ENCODE assay signal across 24 mouse cellular contexts in genomic region chr5:115145253-115145968, GRCm38 (mm10). TPM values are rescaled to one million over a fixed set of nuclear protein-coding genes. Genes with fewer than 3 reads are reported as not detected.
A peak's percentile ranks its signal among the peaks of the same experiment; 100 is the strongest.
DNase-seq lines count a peak whose midpoint lies in the region; TF ChIP-seq lines count a peak whose summit lies in the region.
"Had no signal": no experiment of that assay in that cellular context is flagged by ENCODE, and none has a peak within 500 bp of the region (broad histone marks: within the 10 kb centered on the region; RNA-seq: fewer than 3 reads in every experiment).

No protein-coding gene starts in this region.

- H3K4me3 ChIP-seq in heart, embryonic 10.5 days: no peak overlapping the region
- H3K4me3 ChIP-seq in layer of hippocampus, adult 2 months: no peak overlapping the region
- H3K4me3 ChIP-seq in E14TG2a.4 (replicated peaks; ENCODE audit: low read length) (peak overlapping the region; percentile 41), ES-E14 (ENCODE audit: insufficient read depth in 1 of 2, low read depth in 1 of 2, low read length in 2 of 2, poor library complexity in 1 of 2, severe bottlenecking in 1 of 2) (no peak overlapping the region)
- H3K4me3 ChIP-seq in embryonic facial prominence, embryonic 10.5 days: no peak overlapping the region
- H3K4me3 ChIP-seq: forebrain, embryonic 12.5 days; hindbrain, embryonic 10.5 days; lung, embryonic 15.5 days; midbrain, embryonic 15.5 days; myocyte had no signal

- no peak overlapping the region; the same call in 1 of the 2 replicates for H3K9ac ChIP-seq in ES-E14 (ENCODE audit: insufficient read depth, low read depth, low read length, poor library complexity, severe bottlenecking)
- H3K9ac ChIP-seq: forebrain, embryonic 12.5 days; lung, embryonic 15.5 days; midbrain, embryonic 15.5 days had no signal

- no peak for TF ChIP-seq CTCF in layer of hippocampus, adult 2 months (conservative IDR thresholded peaks at IDR 0.05)
- TF ChIP-seq CTCF in E14TG2a.4 (conservative IDR thresholded peaks at IDR 0.05; ENCODE audit: low read length): no peak

- peak; percentile 39 to 62 for DNase-seq in heart, adult 9 months (ENCODE audit: low spot score in 2 of 2)
- no peak for DNase-seq in heart, embryonic 10.5 days (ENCODE audit: low spot score)
- no peak for DNase-seq in layer of hippocampus, adult 2 months (ENCODE audit: low spot score in 2 of 2)
- DNase-seq in layer of hippocampus, adult 9-10 months (ENCODE audit: low spot score): no peak
- peak; percentile 63 for DNase-seq in ES-E14 (ENCODE audit: low read depth, low spot score)
- DNase-seq in cerebellum, adult 9-10 months: no peak
- no peak for DNase-seq in embryonic facial prominence, embryonic 10.5 days (ENCODE audit: low spot score)
- DNase-seq: adrenal gland, postnatal 25 days; cerebellum, adult 18-20 months; cerebellum, postnatal 36 days; left cerebral cortex, postnatal 4 days; spleen, adult 18-20 months; thymus, postnatal 36 days had no signal

- no peaks in the 10 kb centered on the region for H3K9me3 ChIP-seq in heart, embryonic 10.5 days
- no peaks in the 10 kb centered on the region for H3K9me3 ChIP-seq in E14TG2a.4 (ENCODE audit: low read length)
- no peaks in the 10 kb centered on the region for H3K9me3 ChIP-seq in ES-E14 (ENCODE audit: control insufficient read depth, insufficient read depth, low read depth, low read length)
- H3K9me3 ChIP-seq in embryonic facial prominence, embryonic 10.5 days: peaks cover 9% of the 10 kb centered on the region; the same call in 1 of the 2 replicates
- H3K9me3 ChIP-seq: forebrain, embryonic 12.5 days; G1E; hindbrain, embryonic 10.5 days; lung, embryonic 15.5 days; midbrain, embryonic 15.5 days had no signal

- no peaks in the 10 kb centered on the region for H3K27me3 ChIP-seq in heart, embryonic 10.5 days (ENCODE audit: insufficient read depth, poor library complexity, severe bottlenecking)
- H3K27me3 ChIP-seq in E14TG2a.4 (ENCODE audit: insufficient read depth, low read length): no peaks in the 10 kb centered on the region
- H3K27me3 ChIP-seq in embryonic facial prominence, embryonic 10.5 days (replicated peaks; ENCODE audit: low read depth, poor library complexity, severe bottlenecking): no peaks in the 10 kb centered on the region
- H3K27me3 ChIP-seq: forebrain, embryonic 12.5 days; lung, embryonic 15.5 days; midbrain, embryonic 15.5 days had no signal

- in situ Hi-C loops in ES-E14 (cut with MboI; ENCODE audit: low sequenced_read_pairs in 2 of 2, unreplicated experiment in 2 of 2): no loop called here

- H3K4me1 ChIP-seq in heart, embryonic 10.5 days: 0 out of 2 replicates have a peak, but pooled peaks cover 3% of the 10 kb centered on the region
- H3K4me1 ChIP-seq in E14TG2a.4 (replicated peaks; ENCODE audit: low read depth, low read length) (peaks cover 95% of the 10 kb centered on the region), ES-E14 (ENCODE audit: control insufficient read depth in 2 of 2, insufficient read depth in 2 of 2, low read length in 2 of 2, poor library complexity in 1 of 2) (peaks cover 2 to 39% of the 10 kb centered on the region in 2 experiments)
- peaks cover 20% of the 10 kb centered on the region for H3K4me1 ChIP-seq in embryonic facial prominence, embryonic 10.5 days
- H3K4me1 ChIP-seq: lung, embryonic 15.5 days; midbrain, embryonic 15.5 days had no signal

- WGBS in heart, embryonic 10.5 days: 81% methylated on average over 11 of the region's 11 CpGs
- WGBS in embryonic facial prominence, embryonic 10.5 days: 85% methylated on average over 11 of the region's 11 CpGs

- H3K36me3 ChIP-seq in heart, embryonic 10.5 days: peaks cover 70% of the 10 kb centered on the region
- H3K36me3 ChIP-seq in E14TG2a.4 (ENCODE audit: insufficient read depth, low read length): peaks cover 82% of the 10 kb centered on the region
- peaks cover 38% of the 10 kb centered on the region for H3K36me3 ChIP-seq in ES-E14 (ENCODE audit: control insufficient read depth, insufficient read depth, low read length, poor library complexity, severe bottlenecking)
- H3K36me3 ChIP-seq in embryonic facial prominence, embryonic 10.5 days (replicated peaks): peaks cover 88% of the 10 kb centered on the region

- H3K27ac ChIP-seq in heart, embryonic 10.5 days: no peak overlapping the region
- peak overlapping the region; percentile 71 for H3K27ac ChIP-seq in layer of hippocampus, adult 2 months
- peak overlapping the region; percentile 74; the same call in 1 of the 2 replicates for H3K27ac ChIP-seq in ES-E14 (ENCODE audit: insufficient read depth, low read depth, low read length, poor library complexity, severe bottlenecking)
- H3K27ac ChIP-seq in embryonic facial prominence, embryonic 10.5 days (replicated peaks): no peak overlapping the region
- H3K27ac ChIP-seq: forebrain, embryonic 12.5 days; hindbrain, embryonic 10.5 days; lung, embryonic 15.5 days; midbrain, embryonic 15.5 days had no signal

TF ChIP-seq in ES-E14, 5 proteins besides CTCF, POLR2A, EP300 and RAD21:
- TF ChIP-seq MAFK (IDR thresholded peaks at IDR 0.05; ENCODE audit: insufficient read depth, low read depth, low read length) (no peak), ZC3H11A (IDR thresholded peaks at IDR 0.05; ENCODE audit: borderline replicate concordance, low read depth, low read length) (no peak), CHD2 (IDR thresholded peaks at IDR 0.05; ENCODE audit: low read depth, low read length) (no peak), ZNF384 (IDR thresholded peaks at IDR 0.05; ENCODE audit: low read depth, low read length) (no peak), HCFC1 (IDR thresholded peaks at IDR 0.05; ENCODE audit: borderline replicate concordance, insufficient read depth, low read length) (no peak)

RNA-seq across cellular contexts. Expression of gene Unc119b, which starts 10.6 kb away (rescaled TPM):
- 25.7 and 35.8 TPM in 2 replicates for polyA plus RNA-seq in heart, embryonic 10.5 days (2016; fragmentation: Nextera tagmentation; extraction: Ambion mirVana)
- total RNA-seq in layer of hippocampus, adult 2 months (2021): 10 to 100 TPM; 25.9 to 28.0 TPM
- 27.1 and 27.5 TPM in 2 replicates for total RNA-seq in ES-E14 (2012; rRNA removed)
- polyA plus RNA-seq in embryonic facial prominence, embryonic 10.5 days (2016; fragmentation: Nextera tagmentation; extraction: Ambion mirVana): 63.5 and 68.7 TPM in 2 replicates

RNA-seq across cellular contexts. Expression of gene Mlec, which starts 12.6 kb away (rescaled TPM):
- 110 and 113 TPM in 2 replicates for polyA plus RNA-seq in heart, embryonic 10.5 days (2016; fragmentation: Nextera tagmentation; extraction: Ambion mirVana)
- 10 to 100 TPM; 75.7 to 84.7 TPM for total RNA-seq in layer of hippocampus, adult 2 months (2021)
- 191 and 272 TPM in 2 replicates for total RNA-seq in ES-E14 (2012; rRNA removed)
- polyA plus RNA-seq in embryonic facial prominence, embryonic 10.5 days (2016; fragmentation: Nextera tagmentation; extraction: Ambion mirVana): 73.6 and 80.6 TPM in 2 replicates

RNA-seq across cellular contexts. Expression of gene Acads, which starts 26.3 kb away (rescaled TPM):
- polyA plus RNA-seq in heart, embryonic 10.5 days (2016; fragmentation: Nextera tagmentation; extraction: Ambion mirVana): 107 and 138 TPM in 2 replicates
- 1 to 10 TPM; 6.5 to 7.3 TPM for total RNA-seq in layer of hippocampus, adult 2 months (2021)
- 41.1 and 43.6 TPM in 2 replicates for total RNA-seq in ES-E14 (2012; rRNA removed)
- polyA plus RNA-seq in embryonic facial prominence, embryonic 10.5 days (2016; fragmentation: Nextera tagmentation; extraction: Ambion mirVana): 72.6 and 78.7 TPM in 2 replicates

RNA-seq across cellular contexts. Expression of gene Gm10401, which starts 47.3 kb away (rescaled TPM):
- polyA plus RNA-seq in heart, embryonic 10.5 days (2016; fragmentation: Nextera tagmentation; extraction: Ambion mirVana): 13.7 and 15.7 TPM in 2 replicates
- not detected for total RNA-seq in layer of hippocampus, adult 2 months (2021)
- total RNA-seq in ES-E14 (2012; rRNA removed): 5.8 and 7.7 TPM in 2 replicates
- polyA plus RNA-seq in embryonic facial prominence, embryonic 10.5 days (2016; fragmentation: Nextera tagmentation; extraction: Ambion mirVana): 20.8 and 25.5 TPM in 2 replicates
- total RNA-seq: adrenal gland, postnatal 25 days; gastrocnemius, postnatal 25 days; layer of hippocampus, adult 18-20 months; left cerebral cortex, adult 18-20 months; left cerebral cortex, postnatal 4 days; megakaryocyte-erythroid progenitor cell, adult 5-6 weeks had no signal
- polyA plus RNA-seq: G1E had no signal

RNA-seq across cellular contexts. Expression of gene Cabp1, which starts 48.8 kb away (rescaled TPM):
- polyA plus RNA-seq in heart, embryonic 10.5 days (2016; fragmentation: Nextera tagmentation; extraction: Ambion mirVana): 0.79 and 1.2 TPM in 2 replicates
- 100 to 1,000 TPM; 124 to 129 TPM for total RNA-seq in layer of hippocampus, adult 2 months (2021)
- 14.9 and 25.2 TPM in 2 replicates for total RNA-seq in ES-E14 (2012; rRNA removed)
- polyA plus RNA-seq in embryonic facial prominence, embryonic 10.5 days (2016; fragmentation: Nextera tagmentation; extraction: Ambion mirVana): 1.3 and 1.4 TPM in 2 replicates
- total RNA-seq: megakaryocyte-erythroid progenitor cell, adult 5-6 weeks had no signal
- polyA plus RNA-seq: G1E had no signal

Comparison
In these comparisons a context has a peak if more than half of its experiments do, and no peak if none do; other contexts are left out.
1. DNase-seq: peak in heart, adult 9 months (2 of 2) and ES-E14 (single experiment); none in heart, embryonic 10.5 days (single experiment), layer of hippocampus, adult 2 months (0 of 2), layer of hippocampus, adult 9-10 months (single experiment), cerebellum, adult 9-10 months (single experiment) and embryonic facial prominence, embryonic 10.5 days (single experiment).
2. H3K27ac ChIP-seq: peak in layer of hippocampus, adult 2 months (single experiment) and ES-E14 (single experiment); none in heart, embryonic 10.5 days (single experiment) and embryonic facial prominence, embryonic 10.5 days (single experiment).